Mouse (Mus musculus) liver, embryonic 11.5 days (tissue): ENCODE measurements around the gene Csnk1g1. TPM values are rescaled to one million over a fixed set of nuclear protein-coding genes. Genes with fewer than 3 reads are reported as not detected.

Source experiments
- ATAC-seq: fragments of 200-750 bp; cut with Nextera tagmentation; replicated peaks from 2 replicates; pipeline ENCODE4 v1.8.0; 2017; ENCODE audit warnings: moderate number of reproducible peaks, mild to moderate bottlenecking, moderate TSS enrichment, moderate library complexity; ENCODE audit not compliant: low FRiP score
- DNase-seq: peaks from one replicate; pipeline ENCODE4 v3.0.0-alpha.2; 2017; ENCODE audit warnings: low spot score
- H3K27ac ChIP-seq: fragments of 300-500 bp; sonication (generic); 2 replicates; pipeline ENCODE4 v1.5.1; 2014; ENCODE audit warnings: mild to moderate bottlenecking, low read depth, low read length, control low read depth
- H3K27me3 ChIP-seq: fragments of 300-500 bp; sonication (generic); replicated peaks from 2 replicates; pipeline ENCODE4 v1.6.1; 2014; ENCODE audit warnings: low read length, mixed read lengths; ENCODE audit not compliant: control insufficient read depth, insufficient read depth
- H3K36me3 ChIP-seq: fragments of 300-500 bp; sonication (generic); 2 replicates; pipeline ENCODE4 v1.6.1; 2014; ENCODE audit warnings: mild to moderate bottlenecking, low read length, moderate library complexity, mixed read lengths; ENCODE audit not compliant: control insufficient read depth, insufficient read depth
- H3K4me1 ChIP-seq: fragments of 300-500 bp; sonication (generic); replicated peaks from 2 replicates; pipeline ENCODE4 v1.6.1; 2014; ENCODE audit warnings: low read length, mixed read lengths; ENCODE audit not compliant: control insufficient read depth, insufficient read depth
- H3K4me2 ChIP-seq: fragments of 300-500 bp; sonication (generic); 2 replicates; pipeline ENCODE4 v1.6.1; 2014; ENCODE audit warnings: mild to moderate bottlenecking, control low read depth, moderate library complexity
- H3K4me3 ChIP-seq: fragments of 300-500 bp; sonication (generic); 2 replicates; pipeline ENCODE4 v1.5.1; 2014; ENCODE audit warnings: low read depth, low read length, control low read depth
- H3K9ac ChIP-seq: fragments of 300-500 bp; sonication (generic); 2 replicates; pipeline ENCODE4 v1.6.1; 2014; ENCODE audit warnings: low read depth, low read length, control low read depth
- H3K9me3 ChIP-seq: fragments of 300-500 bp; sonication (generic); 2 replicates; pipeline ENCODE4 v1.6.1; 2016; ENCODE audit warnings: low read length, inconsistent platforms, mixed read lengths; ENCODE audit not compliant: control insufficient read depth
- WGBS: fragments of 180-500 bp; shearing (Covaris S2); extraction: QIAGEN DNeasy Blood & Tissue Kit; methylation state at CpG from one replicate; pipeline ENCODE4 v1.1.7; 2014; 5-methylcytosine and 5-hydroxymethylcytosine counted together
- polyA plus RNA-seq: library from polyadenylated mRNA; unstranded; fragments of >200 nt; fragmentation: Nextera tagmentation; extraction: Ambion mirVana; gene quantifications from 2 replicates; pipeline ENCODE4 v1.2.1, GENCODE M21; 2014

The Csnk1g1 gene
- polyA plus RNA-seq, 1 experiment from 2014 or later = 11.7 TPM

GRCm38 (mm10) chr9:65909301-65909801, 627 bp downstream of the Csnk1g1 start:
- Histone ChIP-seq H3K4me3 (peak overlapping the region; percentile 81), H3K9me3 (no peaks in the 10 kb centered on the region), H3K27ac (peak overlapping the region; percentile 70), H3K9ac (peak overlapping the region; percentile 82), H3K4me1 (peaks cover 5% of the 10 kb centered on the region), H3K36me3 (peaks cover 2% of the 10 kb centered on the region; the same call in 1 of the 2 replicates), H3K27me3 (no peaks in the 10 kb centered on the region), H3K4me2 (peak overlapping the region; percentile 83)
- no peak for DNase-seq
- WGBS = under 1% methylated on average over 34 of the region's 34 CpGs
- ATAC-seq = peak; percentile 44; the same call in 1 of the 2 replicates

GRCm38 (mm10) chr9:65909837-65910236, 1.1 kb downstream of the Csnk1g1 start:
- Histone ChIP-seq H3K9ac (peak overlapping the region; percentile 82), H3K4me3 (peak overlapping the region; percentile 81), H3K4me2 (peak overlapping the region; percentile 83), H3K27me3 (no peaks in the 10 kb centered on the region), H3K36me3 (no peaks in the 10 kb centered on the region), H3K4me1 (peaks cover 5% of the 10 kb centered on the region), H3K9me3 (no peaks in the 10 kb centered on the region), H3K27ac (peak overlapping the region; percentile 70; the same call in 1 of the 2 replicates)
- 7% methylated on average over 4 of the region's 4 CpGs for WGBS
- DNase-seq (no peak), ATAC-seq (no peak)

DNA sequence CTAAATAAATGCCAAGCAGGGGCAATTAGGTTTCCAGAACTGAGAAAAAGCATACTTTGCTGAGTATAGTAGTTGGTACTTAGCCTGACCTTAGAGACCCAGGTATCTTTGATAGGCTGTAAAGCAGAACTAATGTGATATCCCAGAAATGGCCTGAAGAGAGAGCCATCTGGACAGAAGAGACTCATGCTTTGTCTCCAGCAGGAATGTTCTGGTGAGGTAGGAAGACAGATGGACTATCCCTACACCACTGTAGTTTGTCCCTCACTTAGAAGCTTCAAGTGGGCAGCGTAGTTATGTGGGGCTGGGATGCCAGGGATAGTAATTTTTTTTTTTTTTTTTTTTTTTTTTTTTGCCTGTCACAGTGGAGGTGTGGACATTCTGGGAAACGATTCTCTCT, 5.3 kb downstream of the Csnk1g1 start:
- Histone ChIP-seq H3K27ac (no peak overlapping the region), H3K36me3 (no peaks in the 10 kb centered on the region), H3K4me1 (peaks cover 12% of the 10 kb centered on the region), H3K27me3 (no peaks in the 10 kb centered on the region), H3K9ac (no peak overlapping the region), H3K9me3 (no peaks in the 10 kb centered on the region), H3K4me3 (no peak overlapping the region), H3K4me2 (no peak overlapping the region)
- no peak for ATAC-seq
- 88% methylated on average over 2 of the region's 2 CpGs for WGBS
- DNase-seq = no peak

GRCm38 (mm10) chr9:65917015-65917414, 8.3 kb downstream of the Csnk1g1 start:
- Histone ChIP-seq H3K4me2 (no peak overlapping the region), H3K27ac (no peak overlapping the region), H3K36me3 (no peaks in the 10 kb centered on the region), H3K9ac (no peak overlapping the region), H3K9me3 (no peaks in the 10 kb centered on the region), H3K27me3 (no peaks in the 10 kb centered on the region), H3K4me1 (peaks cover 9% of the 10 kb centered on the region), H3K4me3 (no peak overlapping the region)
- peak; percentile 71; the same call in 1 of the 2 replicates for ATAC-seq
- DNase-seq = no peak
- WGBS = 70% methylated on average over 1 of the region's 1 CpGs

DNA sequence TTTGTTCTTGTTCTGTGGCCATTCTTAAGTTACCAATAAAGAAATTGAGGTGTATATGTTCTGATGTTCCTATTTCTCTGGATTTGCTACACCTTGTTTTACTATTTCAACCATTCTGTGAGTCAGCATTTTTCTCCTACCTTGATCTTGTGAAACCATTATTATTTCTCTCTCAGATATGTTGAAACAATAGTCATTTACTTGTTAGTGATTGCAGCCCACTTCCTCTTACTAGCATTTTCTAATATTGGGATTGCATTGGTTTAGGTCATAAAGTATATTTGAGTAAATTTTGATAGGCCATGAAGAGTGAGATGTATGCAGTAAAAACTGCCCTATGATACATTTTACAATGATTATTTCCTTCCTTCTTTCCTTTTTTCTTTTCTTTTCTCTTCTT, 19.7 kb downstream of the Csnk1g1 start:
- Histone ChIP-seq H3K9me3 (no peaks in the 10 kb centered on the region), H3K4me1 (no peaks in the 10 kb centered on the region), H3K36me3 (no peaks in the 10 kb centered on the region), H3K27ac (no peak overlapping the region), H3K27me3 (no peaks in the 10 kb centered on the region), H3K9ac (no peak overlapping the region), H3K4me3 (no peak overlapping the region), H3K4me2 (no peak overlapping the region)
- DNase-seq (no peak), ATAC-seq (no peak)

DNA sequence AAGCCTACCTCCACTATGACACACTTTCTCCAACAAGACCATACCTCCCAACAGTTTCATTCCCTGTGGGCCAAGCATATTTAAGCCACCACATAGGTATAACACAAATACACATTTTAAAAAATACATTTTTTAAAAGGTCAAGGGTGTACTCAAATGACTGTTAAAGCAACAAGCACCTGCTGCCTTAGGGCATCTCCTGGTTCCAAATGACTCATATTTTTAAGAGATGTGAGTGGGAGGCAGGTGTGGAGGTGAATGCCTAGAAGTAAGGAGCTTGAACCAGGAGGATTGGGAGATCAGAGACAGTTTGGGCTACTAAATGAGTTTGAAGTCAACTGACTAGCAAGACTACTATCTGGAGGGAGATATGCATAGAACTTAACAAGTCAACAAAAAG, 21.1 kb downstream of the Csnk1g1 start:
- H3K27ac ChIP-seq = no peak overlapping the region
- ATAC-seq (no peak), DNase-seq (no peak)
- no peak overlapping the region for H3K4me2 ChIP-seq
- no peaks in the 10 kb centered on the region for H3K9me3 ChIP-seq
- no peaks in the 10 kb centered on the region for H3K4me1 ChIP-seq
- H3K27me3 ChIP-seq = no peaks in the 10 kb centered on the region
- H3K9ac ChIP-seq = no peak overlapping the region
- H3K4me3 ChIP-seq = no peak overlapping the region
- H3K36me3 ChIP-seq = no peaks in the 10 kb centered on the region

GRCm38 (mm10) chr9:65937566-65937965, 28.8 kb downstream of the Csnk1g1 start:
- WGBS = 85% methylated on average over 2 of the region's 2 CpGs

GRCm38 (mm10) chr9:65951082-65951587, 42.4 kb downstream of the Csnk1g1 start:
- ATAC-seq (no peak), DNase-seq (no peak)
- H3K4me2 ChIP-seq = no peak overlapping the region
- WGBS = 88% methylated on average over 3 of the region's 3 CpGs
- no peaks in the 10 kb centered on the region for H3K9me3 ChIP-seq
- H3K4me3 ChIP-seq = no peak overlapping the region
- H3K27ac ChIP-seq = no peak overlapping the region
- no peaks in the 10 kb centered on the region for H3K36me3 ChIP-seq
- no peak overlapping the region for H3K9ac ChIP-seq
- H3K27me3 ChIP-seq = no peaks in the 10 kb centered on the region
- H3K4me1 ChIP-seq = no peaks in the 10 kb centered on the region

More at GRCm38 (mm10) chr9:65937566-65937965, 28.8 kb downstream of the Csnk1g1 start:
- H3K27ac ChIP-seq = no peak overlapping the region
- H3K36me3 ChIP-seq = no peaks in the 10 kb centered on the region
- H3K9me3 ChIP-seq = no peaks in the 10 kb centered on the region
- H3K4me3 ChIP-seq = no peak overlapping the region
- DNase-seq (no peak), ATAC-seq (no peak)
- no peak overlapping the region for H3K4me2 ChIP-seq
- H3K4me1 ChIP-seq = no peaks in the 10 kb centered on the region
- H3K27me3 ChIP-seq = no peaks in the 10 kb centered on the region
- no peak overlapping the region for H3K9ac ChIP-seq

GRCm38 (mm10) chr9:65970009-65970408, 61.3 kb downstream of the Csnk1g1 start:
- no peak overlapping the region for H3K4me2 ChIP-seq
- H3K36me3 ChIP-seq = no peaks in the 10 kb centered on the region
- H3K4me3 ChIP-seq = no peak overlapping the region
- H3K9ac ChIP-seq = no peak overlapping the region
- no peaks in the 10 kb centered on the region for H3K9me3 ChIP-seq
- DNase-seq (no peak), ATAC-seq (no peak)
- no peak overlapping the region for H3K27ac ChIP-seq
- WGBS = 63% methylated on average over 3 of the region's 3 CpGs
- no peaks in the 10 kb centered on the region for H3K4me1 ChIP-seq
- no peaks in the 10 kb centered on the region for H3K27me3 ChIP-seq
